Mouse (Mus musculus) kidney, embryonic 14.5 days (tissue): ENCODE data around the gene Shld1. TPM values are rescaled to one million over a fixed set of nuclear protein-coding genes. Genes with fewer than 3 reads are reported as not detected.
A peak's percentile ranks its signal among the peaks of the same experiment; 100 is the strongest.

Source experiments
- ATAC-seq: fragments of 200-750 bp; cut with Nextera tagmentation; 2 replicates; pipeline ENCODE4 v1.8.0; 2017; ENCODE audit warnings: moderate number of reproducible peaks, mild to moderate bottlenecking, moderate TSS enrichment, moderate library complexity; ENCODE audit not compliant: low FRiP score, low TSS enrichment
- H3K27ac ChIP-seq: fragments of 300-500 bp; sonication (generic); 2 replicates; pipeline ENCODE4 v1.5.1; 2014; ENCODE audit warnings: low read depth, mild to moderate bottlenecking, low read length, moderate library complexity, mixed read lengths
- H3K27me3 ChIP-seq: fragments of 300-500 bp; sonication (generic); 2 replicates; pipeline ENCODE4 v1.6.1; 2014; ENCODE audit warnings: mild to moderate bottlenecking, low read length; ENCODE audit not compliant: control insufficient read depth, insufficient read depth
- H3K36me3 ChIP-seq: fragments of 300-500 bp; sonication (generic); 2 replicates; pipeline ENCODE4 v1.6.1; 2014; ENCODE audit warnings: low read length, mixed read lengths; ENCODE audit not compliant: control insufficient read depth, insufficient read depth
- H3K4me1 ChIP-seq: fragments of 300-500 bp; sonication (generic); 2 replicates; pipeline ENCODE4 v1.6.1; 2014; ENCODE audit warnings: low read length, mixed read lengths; ENCODE audit not compliant: control insufficient read depth, insufficient read depth
- H3K4me2 ChIP-seq: fragments of 300-500 bp; sonication (generic); replicated peaks from 2 replicates; pipeline ENCODE4 v1.6.1; 2014; ENCODE audit warnings: low read depth, mild to moderate bottlenecking, low read length
- H3K4me3 ChIP-seq: fragments of 300-500 bp; sonication (generic); 2 replicates; pipeline ENCODE4 v1.5.1; 2014; ENCODE audit warnings: mild to moderate bottlenecking, low read length
- H3K9ac ChIP-seq: fragments of 300-500 bp; sonication (generic); 2 replicates; pipeline ENCODE4 v1.6.1; 2014; ENCODE audit warnings: low read depth, mild to moderate bottlenecking, low read length, moderate library complexity
- H3K9me3 ChIP-seq: fragments of 300-500 bp; sonication (generic); 2 replicates; pipeline ENCODE4 v1.6.1; 2016; ENCODE audit warnings: low read length; ENCODE audit not compliant: control insufficient read depth
- WGBS: fragments of 180-500 bp; shearing (Covaris S2); extraction: QIAGEN DNeasy Blood & Tissue Kit; methylation state at CpG from one replicate; pipeline ENCODE4 v1.1.7; 2014; 5-methylcytosine and 5-hydroxymethylcytosine counted together
- polyA plus RNA-seq: library from polyadenylated mRNA; unstranded; fragments of >200 nt; fragmentation: Nextera tagmentation; extraction: Ambion mirVana; gene quantifications from 2 replicates; pipeline ENCODE4 v1.2.1, GENCODE M21; 2014

Shld1 gene
- polyA plus RNA-seq, 1 experiment from 2014 or later = 17.3 TPM

DNA sequence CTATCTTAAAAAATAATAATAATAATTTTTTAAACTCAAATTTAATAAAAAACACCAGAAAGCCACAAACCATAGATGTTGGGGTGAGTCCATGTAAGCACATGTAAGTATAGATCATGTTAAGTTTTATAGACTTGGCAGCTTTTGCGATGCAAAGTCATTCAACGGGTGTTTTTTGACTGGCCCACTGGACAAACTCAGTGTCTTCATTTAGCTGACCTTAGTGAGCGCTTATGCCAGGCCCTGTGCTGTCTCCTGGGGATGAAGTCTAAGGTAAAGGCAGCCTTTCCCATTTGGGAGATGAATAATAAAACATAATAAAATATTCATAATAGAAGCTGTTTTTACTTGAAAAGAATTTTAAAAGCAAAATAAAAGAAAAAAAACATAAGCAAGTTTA, 28.2 kb downstream of the Shld1 start:
- H3K9me3 ChIP-seq = no peaks in the 10 kb centered on the region
- H3K36me3 ChIP-seq = no peaks in the 10 kb centered on the region
- no peaks in the 10 kb centered on the region for H3K27me3 ChIP-seq
- H3K4me2 ChIP-seq = no peak overlapping the region
- no peak for ATAC-seq
- H3K27ac ChIP-seq = no peak overlapping the region
- no peaks in the 10 kb centered on the region for H3K4me1 ChIP-seq
- 91% methylated on average over 3 of the region's 3 CpGs for WGBS
- no peak overlapping the region for H3K4me3 ChIP-seq
- no peak overlapping the region for H3K9ac ChIP-seq

- Histone ChIP-seq H3K4me2 (no peak overlapping the region), H3K9me3 (no peaks in the 10 kb centered on the region), H3K36me3 (no peaks in the 10 kb centered on the region), H3K9ac (no peak overlapping the region), H3K27me3 (no peaks in the 10 kb centered on the region), H3K27ac (no peak overlapping the region), H3K4me1 (no peaks in the 10 kb centered on the region), H3K4me3 (no peak overlapping the region)
- peak; percentile 12; the same call in 1 of the 2 replicates for ATAC-seq
- WGBS = 63% methylated on average over 12 of the region's 12 CpGs
Measured at GRCm38 (mm10) chr2:132715421-132716070, 28.8 kb downstream of the Shld1 start.

DNA sequence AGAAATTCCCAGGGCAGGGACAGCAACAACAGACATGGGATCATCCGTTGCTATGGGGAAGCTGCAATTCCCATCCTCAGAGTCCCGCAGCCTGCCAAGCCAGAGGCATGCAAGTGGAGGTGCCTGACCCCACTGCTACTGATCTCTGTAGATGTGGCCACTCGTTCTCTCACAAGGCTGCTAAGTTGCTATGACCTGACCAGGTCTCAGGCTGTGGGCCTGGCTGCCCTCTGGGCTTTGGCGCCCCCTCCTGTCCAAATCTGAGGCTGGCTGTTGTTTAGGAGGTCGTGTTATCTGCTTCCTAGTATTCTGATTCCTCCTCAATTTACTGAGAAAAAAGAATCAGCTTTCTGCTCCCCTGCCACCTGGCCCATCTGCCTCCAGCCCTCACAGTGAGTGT, 29.4 kb downstream of the Shld1 start:
- Histone ChIP-seq H3K9ac (no peak overlapping the region), H3K27me3 (no peaks in the 10 kb centered on the region), H3K9me3 (no peaks in the 10 kb centered on the region), H3K4me3 (no peak overlapping the region), H3K27ac (no peak overlapping the region), H3K36me3 (no peaks in the 10 kb centered on the region), H3K4me1 (peaks cover 4% of the 10 kb centered on the region; the same call in 1 of the 2 replicates), H3K4me2 (no peak overlapping the region)
- 38% methylated on average over 5 of the region's 5 CpGs for WGBS
- ATAC-seq = peak; percentile 64; the same call in 1 of the 2 replicates

GRCm38 (mm10) chr2:132716901-132717536, 30.3 kb downstream of the Shld1 start:
- 92% methylated on average over 9 of the region's 9 CpGs for WGBS
- H3K9ac ChIP-seq = no peak overlapping the region
- no peak overlapping the region for H3K27ac ChIP-seq
- no peak for ATAC-seq
- H3K36me3 ChIP-seq = no peaks in the 10 kb centered on the region
- peaks cover 7% of the 10 kb centered on the region; the same call in 1 of the 2 replicates for H3K4me1 ChIP-seq
- no peaks in the 10 kb centered on the region for H3K27me3 ChIP-seq
- no peak overlapping the region for H3K4me3 ChIP-seq
- no peak overlapping the region for H3K4me2 ChIP-seq
- no peaks in the 10 kb centered on the region for H3K9me3 ChIP-seq

GRCm38 (mm10) chr2:132717537-132717912, 30.8 kb downstream of the Shld1 start:
- no peaks in the 10 kb centered on the region for H3K27me3 ChIP-seq
- ATAC-seq = no peak
- H3K36me3 ChIP-seq = no peaks in the 10 kb centered on the region
- peaks cover 7% of the 10 kb centered on the region; the same call in 1 of the 2 replicates for H3K4me1 ChIP-seq
- no peak overlapping the region for H3K4me2 ChIP-seq
- H3K4me3 ChIP-seq = no peak overlapping the region
- 96% methylated on average over 5 of the region's 5 CpGs for WGBS
- no peak overlapping the region for H3K27ac ChIP-seq
- no peak overlapping the region for H3K9ac ChIP-seq
- H3K9me3 ChIP-seq = no peaks in the 10 kb centered on the region

GRCm38 (mm10) chr2:132720921-132721566, 34.3 kb downstream of the Shld1 start:
- H3K9me3 ChIP-seq = no peaks in the 10 kb centered on the region
- no peak for ATAC-seq
- 64% methylated on average over 9 of the region's 9 CpGs for WGBS
- H3K4me3 ChIP-seq = no peak overlapping the region
- no peaks in the 10 kb centered on the region for H3K36me3 ChIP-seq
- no peaks in the 10 kb centered on the region for H3K27me3 ChIP-seq
- no peak overlapping the region for H3K9ac ChIP-seq
- H3K27ac ChIP-seq = no peak overlapping the region
- no peak overlapping the region for H3K4me2 ChIP-seq
- H3K4me1 ChIP-seq = peaks cover 7% of the 10 kb centered on the region; the same call in 1 of the 2 replicates

DNA sequence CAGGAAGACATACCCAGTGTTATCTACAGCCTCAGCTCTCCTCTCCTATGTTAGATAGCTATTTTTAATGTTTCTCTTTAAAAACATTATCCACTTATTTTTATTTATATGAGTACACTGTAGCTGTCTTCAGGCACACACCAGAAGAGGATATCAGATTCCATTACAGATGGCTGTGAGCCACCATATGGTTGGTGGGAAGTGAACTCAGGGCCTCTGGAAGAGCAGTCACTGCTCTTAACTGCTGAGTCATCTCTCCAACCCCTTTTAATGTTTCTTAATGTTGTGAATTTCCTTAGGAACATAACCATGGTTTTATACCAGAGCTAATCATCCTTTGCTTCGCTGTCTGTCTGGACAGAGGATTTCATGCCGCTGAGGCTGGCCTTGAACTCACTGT, 35.1 kb downstream of the Shld1 start:
- H3K9ac ChIP-seq = no peak overlapping the region
- H3K4me2 ChIP-seq = no peak overlapping the region
- peaks cover 7% of the 10 kb centered on the region; the same call in 1 of the 2 replicates for H3K4me1 ChIP-seq
- WGBS = 95% methylated on average over 2 of the region's 2 CpGs
- no peak overlapping the region for H3K4me3 ChIP-seq
- no peak for ATAC-seq
- no peaks in the 10 kb centered on the region for H3K27me3 ChIP-seq
- no peaks in the 10 kb centered on the region for H3K36me3 ChIP-seq
- H3K27ac ChIP-seq = no peak overlapping the region
- no peaks in the 10 kb centered on the region for H3K9me3 ChIP-seq

DNA sequence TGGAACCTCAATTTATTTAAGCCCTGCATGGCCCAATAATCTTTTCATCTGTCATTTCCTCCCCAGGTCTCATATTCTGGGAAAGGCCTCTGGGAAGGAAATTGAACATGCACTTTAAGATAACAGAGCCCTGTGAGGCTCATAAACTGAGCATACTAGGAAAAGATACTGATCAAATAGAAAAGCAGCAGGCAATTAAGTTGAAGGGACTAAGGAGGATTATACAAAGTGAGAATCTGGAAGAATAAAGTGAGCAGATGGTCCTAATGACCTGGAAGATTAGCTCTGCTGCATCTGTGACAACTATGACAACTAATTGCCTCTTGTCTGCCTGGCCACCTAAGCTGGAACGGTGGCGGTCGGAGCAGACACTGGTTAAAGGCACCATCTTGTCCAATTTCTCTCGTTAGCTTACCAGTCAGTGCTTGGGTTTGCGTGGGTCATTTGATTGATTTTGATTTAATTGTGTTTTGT, 37.3 kb downstream of the Shld1 start:
- Histone ChIP-seq H3K9ac (no peak overlapping the region), H3K36me3 (no peaks in the 10 kb centered on the region), H3K4me1 (peaks cover 7% of the 10 kb centered on the region; the same call in 1 of the 2 replicates), H3K4me3 (no peak overlapping the region), H3K27me3 (no peaks in the 10 kb centered on the region), H3K27ac (no peak overlapping the region), H3K4me2 (no peak overlapping the region), H3K9me3 (no peaks in the 10 kb centered on the region)
- 49% methylated on average over 5 of the region's 5 CpGs for WGBS
- no peak for ATAC-seq

- WGBS = 83% methylated on average over 7 of the region's 7 CpGs
- peaks cover 7% of the 10 kb centered on the region; the same call in 1 of the 2 replicates for H3K4me1 ChIP-seq
Measured at GRCm38 (mm10) chr2:132724561-132724960, 37.8 kb downstream of the Shld1 start.

More at GRCm38 (mm10) chr2:132724561-132724960, 37.8 kb downstream of the Shld1 start:
- Histone ChIP-seq H3K9me3 (no peaks in the 10 kb centered on the region), H3K36me3 (no peaks in the 10 kb centered on the region), H3K4me2 (no peak overlapping the region), H3K9ac (no peak overlapping the region), H3K4me3 (no peak overlapping the region), H3K27ac (no peak overlapping the region), H3K27me3 (no peaks in the 10 kb centered on the region)
- no peak for ATAC-seq
